Mouse (Mus musculus) midbrain, embryonic 10.5 days (tissue): Measurements from ENCODE around the gene Zfp704. TPM values are rescaled to one million over a fixed set of nuclear protein-coding genes. Genes with fewer than 3 reads are reported as not detected.

Experiments
- DNase-seq: peaks from one replicate; pipeline ENCODE4 v3.0.0-alpha.2; 2017; ENCODE audit warnings: low spot score
- H3K27ac ChIP-seq: fragments of 300-500 bp; sonication (generic); replicated peaks from 2 replicates; pipeline ENCODE4 v1.5.1; 2016; ENCODE audit warnings: mild to moderate bottlenecking
- H3K27me3 ChIP-seq: fragments of 300-500 bp; sonication (generic); 2 replicates; pipeline ENCODE4 v1.6.1; 2016; ENCODE audit warnings: low read depth, mild to moderate bottlenecking; ENCODE audit not compliant: poor library complexity, severe bottlenecking
- H3K36me3 ChIP-seq: fragments of 300-500 bp; sonication (generic); 2 replicates; pipeline ENCODE4 v1.6.1; 2016; ENCODE audit warnings: mild to moderate bottlenecking, moderate library complexity
- H3K4me1 ChIP-seq: fragments of 300-500 bp; sonication (generic); 2 replicates; pipeline ENCODE4 v1.6.1; 2016
- H3K4me3 ChIP-seq: fragments of 300-500 bp; sonication (generic); 2 replicates; pipeline ENCODE4 v1.5.1; 2016; ENCODE audit warnings: mild to moderate bottlenecking, moderate library complexity
- H3K9me3 ChIP-seq: fragments of 300-500 bp; sonication (generic); replicated peaks from 2 replicates; pipeline ENCODE4 v1.6.1; 2016; ENCODE audit warnings: mild to moderate bottlenecking
- WGBS: fragments of 180-500 bp; shearing (Covaris S2); methylation state at CpG from one replicate; pipeline ENCODE4 v1.1.7; 2016; 5-methylcytosine and 5-hydroxymethylcytosine counted together
- polyA plus RNA-seq: library from polyadenylated mRNA; unstranded; fragments of >200 nt; fragmentation: Nextera tagmentation; extraction: Ambion mirVana; gene quantifications from 2 replicates; pipeline ENCODE4 v1.2.1, GENCODE M21; 2016

Zfp704 gene
- polyA plus RNA-seq, 1 experiment from 2014 or later = 5.0 TPM

GRCm38 (mm10) chr3:9439619-9440286 lies 170.1 kb downstream of the Zfp704 start:
- no peak for DNase-seq
- H3K27ac ChIP-seq = no peak overlapping the region

GRCm38 (mm10) chr3:9436256-9436655 lies 173.6 kb downstream of the Zfp704 start:
- Histone ChIP-seq H3K27me3 (no peaks in the 10 kb centered on the region), H3K4me3 (no peak overlapping the region), H3K4me1 (0 out of 2 replicates have a peak, but pooled peaks cover 2% of the 10 kb centered on the region), H3K27ac (no peak overlapping the region), H3K36me3 (peaks cover 42% of the 10 kb centered on the region), H3K9me3 (no peaks in the 10 kb centered on the region)
- DNase-seq = no peak
- 91% methylated on average over 6 of the region's 6 CpGs for WGBS

More at GRCm38 (mm10) chr3:9439619-9440286, 170.1 kb downstream of the Zfp704 start:
- Histone ChIP-seq H3K36me3 (peaks cover 47% of the 10 kb centered on the region), H3K27me3 (no peaks in the 10 kb centered on the region), H3K4me1 (no peaks in the 10 kb centered on the region), H3K4me3 (no peak overlapping the region), H3K9me3 (no peaks in the 10 kb centered on the region)
- 91% methylated on average over 11 of the region's 11 CpGs for WGBS

GRCm38 (mm10) chr3:9434394-9435175 lies 175.3 kb downstream of the Zfp704 start:
- no peak for DNase-seq
- no peaks in the 10 kb centered on the region for H3K9me3 ChIP-seq
- WGBS = 89% methylated on average over 14 of the region's 14 CpGs

GRCm38 (mm10) chr3:9432796-9433526 lies 176.9 kb downstream of the Zfp704 start:
- Histone ChIP-seq H3K27ac (no peak overlapping the region), H3K4me1 (0 out of 2 replicates have a peak, but pooled peaks cover 8% of the 10 kb centered on the region), H3K27me3 (no peaks in the 10 kb centered on the region), H3K36me3 (peaks cover 24% of the 10 kb centered on the region), H3K9me3 (no peaks in the 10 kb centered on the region), H3K4me3 (no peak overlapping the region)
- WGBS = 88% methylated on average over 16 of the region's 16 CpGs
- no peak for DNase-seq

More at GRCm38 (mm10) chr3:9434394-9435175, 175.3 kb downstream of the Zfp704 start:
- H3K4me3 ChIP-seq = no peak overlapping the region
- peaks cover 40% of the 10 kb centered on the region for H3K36me3 ChIP-seq
- H3K4me1 ChIP-seq = 0 out of 2 replicates have a peak, but pooled peaks cover 5% of the 10 kb centered on the region
- H3K27me3 ChIP-seq = no peaks in the 10 kb centered on the region
- H3K27ac ChIP-seq = no peak overlapping the region

GRCm38 (mm10) chr3:9432226-9432625 lies 177.7 kb downstream of the Zfp704 start:
- WGBS = 79% methylated on average over 3 of the region's 3 CpGs
- DNase-seq = no peak

GRCm38 (mm10) chr3:9429946-9430345 lies 179.9 kb downstream of the Zfp704 start:
- Histone ChIP-seq H3K4me3 (no peak overlapping the region), H3K27ac (no peak overlapping the region), H3K27me3 (no peaks in the 10 kb centered on the region), H3K9me3 (no peaks in the 10 kb centered on the region), H3K4me1 (0 out of 2 replicates have a peak, but pooled peaks cover 8% of the 10 kb centered on the region), H3K36me3 (peaks cover 5% of the 10 kb centered on the region)
- 93% methylated on average over 3 of the region's 3 CpGs for WGBS
- no peak for DNase-seq

More at GRCm38 (mm10) chr3:9432226-9432625, 177.7 kb downstream of the Zfp704 start:
- Histone ChIP-seq H3K4me1 (0 out of 2 replicates have a peak, but pooled peaks cover 8% of the 10 kb centered on the region), H3K36me3 (peaks cover 17% of the 10 kb centered on the region), H3K9me3 (no peaks in the 10 kb centered on the region), H3K4me3 (no peak overlapping the region), H3K27ac (no peak overlapping the region), H3K27me3 (no peaks in the 10 kb centered on the region)

- Histone ChIP-seq H3K9me3 (no peaks in the 10 kb centered on the region), H3K36me3 (no peaks in the 10 kb centered on the region), H3K4me1 (0 out of 2 replicates have a peak, but pooled peaks cover 5% of the 10 kb centered on the region), H3K4me3 (no peak overlapping the region), H3K27me3 (no peaks in the 10 kb centered on the region), H3K27ac (no peak overlapping the region)
- 93% methylated on average over 4 of the region's 4 CpGs for WGBS
- no peak for DNase-seq
These were observed 182.1 kb downstream of the Zfp704 start for GRCm38 (mm10) chr3:9427826-9428225.

GRCm38 (mm10) chr3:9425661-9426060 lies 184.2 kb downstream of the Zfp704 start:
- WGBS = 92% methylated on average over 5 of the region's 5 CpGs
- no peaks in the 10 kb centered on the region for H3K9me3 ChIP-seq
- H3K4me3 ChIP-seq = no peak overlapping the region
- H3K36me3 ChIP-seq = no peaks in the 10 kb centered on the region
- no peak for DNase-seq
- H3K27ac ChIP-seq = no peak overlapping the region
- no peaks in the 10 kb centered on the region for H3K27me3 ChIP-seq
- 0 out of 2 replicates have a peak, but pooled peaks cover 2% of the 10 kb centered on the region for H3K4me1 ChIP-seq

- no peak for DNase-seq
- WGBS = 92% methylated on average over 6 of the region's 6 CpGs
- H3K4me1 ChIP-seq = 0 out of 2 replicates have a peak, but pooled peaks cover 2% of the 10 kb centered on the region
- no peaks in the 10 kb centered on the region for H3K27me3 ChIP-seq
- no peaks in the 10 kb centered on the region for H3K9me3 ChIP-seq
- no peak overlapping the region for H3K27ac ChIP-seq
- no peak overlapping the region for H3K4me3 ChIP-seq
- H3K36me3 ChIP-seq = no peaks in the 10 kb centered on the region
These were observed 185.2 kb downstream of the Zfp704 start for GRCm38 (mm10) chr3:9424637-9425036.

GRCm38 (mm10) chr3:9423669-9424068 lies 186.2 kb downstream of the Zfp704 start:
- Histone ChIP-seq H3K27me3 (no peaks in the 10 kb centered on the region), H3K36me3 (no peaks in the 10 kb centered on the region), H3K4me1 (0 out of 2 replicates have a peak, but pooled peaks cover 2% of the 10 kb centered on the region), H3K4me3 (no peak overlapping the region), H3K27ac (no peak overlapping the region), H3K9me3 (no peaks in the 10 kb centered on the region)
- no peak for DNase-seq
- 86% methylated on average over 6 of the region's 6 CpGs for WGBS

GRCm38 (mm10) chr3:9408896-9409295 lies 201.0 kb downstream of the Zfp704 start:
- no peak for DNase-seq
- Histone ChIP-seq H3K27ac (no peak overlapping the region), H3K36me3 (no peaks in the 10 kb centered on the region), H3K4me3 (no peak overlapping the region), H3K9me3 (no peaks in the 10 kb centered on the region), H3K4me1 (peaks cover 5% of the 10 kb centered on the region), H3K27me3 (no peaks in the 10 kb centered on the region)
- 87% methylated on average over 4 of the region's 4 CpGs for WGBS

GRCm38 (mm10) chr3:9407801-9408200 lies 202.1 kb downstream of the Zfp704 start:
- no peaks in the 10 kb centered on the region for H3K36me3 ChIP-seq
- H3K27ac ChIP-seq = no peak overlapping the region
- H3K4me3 ChIP-seq = no peak overlapping the region
- no peak for DNase-seq
- peaks cover 16% of the 10 kb centered on the region for H3K4me1 ChIP-seq
- H3K9me3 ChIP-seq = no peaks in the 10 kb centered on the region
- WGBS = 85% methylated on average over 10 of the region's 10 CpGs
- no peaks in the 10 kb centered on the region for H3K27me3 ChIP-seq
